Mouse (Mus musculus): ENCODE data around the gene Trim25.

DNA sequence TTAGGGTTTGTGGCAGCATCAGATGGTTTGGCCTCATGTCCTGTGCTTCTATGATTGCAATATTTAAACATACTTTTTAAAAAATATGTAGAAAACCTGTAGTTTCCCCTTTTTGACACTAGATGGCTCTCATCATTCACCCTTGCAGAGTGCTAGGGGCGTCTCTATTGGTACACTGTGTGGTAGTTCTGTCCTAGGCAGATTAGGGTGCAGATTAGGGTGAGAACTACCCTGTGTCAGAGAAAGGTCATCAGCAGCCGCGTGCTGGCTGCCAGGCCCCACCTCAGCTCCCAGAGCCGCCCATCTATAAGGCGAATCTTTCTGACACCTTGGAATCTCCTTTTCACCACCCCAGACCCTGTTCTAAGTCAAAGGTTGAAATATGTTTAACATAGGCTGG lies 9.6 kb upstream of the Trim25 start:
- no peak for TF ChIP-seq CTCF (IDR thresholded peaks at IDR 0.05; ENCODE audit: control insufficient read depth, insufficient read depth, low read length)
- no peak for TF ChIP-seq POLR2A (IDR thresholded peaks at IDR 0.05; ENCODE audit: borderline replicate concordance, control insufficient read depth, low read depth, low read length)
